Mouse (Mus musculus) CD4-positive, CD25-positive, alpha-beta regulatory T cell (primary cell): ENCODE results near the gene Cab39. TPM values are rescaled to one million over a fixed set of nuclear protein-coding genes. Genes with fewer than 3 reads are reported as not detected.

Source experiments
- polyA plus RNA-seq: library from polyadenylated mRNA; unstranded; fragments of 100-300 nt; shearing (Covaris generic); gene quantifications from one replicate; pipeline ENCODE4 v1.2.1, GENCODE M21; 2017

The Cab39 gene
- 244 TPM for polyA plus RNA-seq

DNA sequence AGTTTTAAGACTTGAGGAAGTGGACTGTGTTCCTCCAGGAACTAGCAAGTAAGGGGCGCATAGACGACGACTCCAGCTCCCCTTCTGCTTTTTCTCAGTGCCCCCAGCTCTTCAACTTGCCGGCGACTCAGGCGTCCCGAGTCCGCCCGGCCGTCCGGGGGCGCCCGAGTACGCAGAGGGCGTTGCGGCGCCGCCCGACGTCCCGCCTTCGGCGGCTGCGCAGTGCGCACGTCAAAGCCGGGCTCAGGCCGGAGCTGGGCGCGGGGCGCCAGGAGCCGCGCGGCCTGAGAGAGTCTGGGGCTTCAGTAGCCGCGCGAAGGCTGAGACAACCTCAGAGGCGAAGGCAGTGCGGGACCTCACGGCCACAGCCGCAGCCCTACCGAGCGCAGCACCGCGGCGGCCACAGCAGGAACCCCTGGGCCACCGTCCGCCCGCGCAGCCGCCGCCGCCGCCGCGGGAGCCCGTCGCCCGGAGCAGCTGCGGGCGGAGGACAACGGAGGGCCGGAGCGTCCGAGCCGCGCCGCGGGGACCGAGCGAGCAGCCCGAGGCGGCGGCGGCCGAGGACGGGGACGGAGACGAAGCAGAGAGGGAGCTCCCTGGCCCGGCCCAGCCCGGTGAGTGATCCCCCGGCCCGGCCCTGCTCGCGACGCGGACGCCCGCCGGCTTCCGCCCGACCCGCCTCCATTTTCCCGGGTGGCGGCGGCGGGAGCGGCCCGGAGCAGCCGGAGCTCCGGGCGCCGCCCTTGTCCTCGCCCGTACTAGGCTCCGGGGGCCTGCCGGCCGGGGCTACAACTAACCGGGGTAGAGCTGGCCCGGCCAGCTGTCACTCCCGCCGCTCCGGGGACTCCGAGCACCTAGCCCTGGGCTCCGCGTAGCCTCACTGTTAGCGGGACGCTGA, at the start of gene Cab39:
Gene Cab39, plus strand, starts transcription at position 234 of the 898 bp plus-strand sequence.

GRCm38 (mm10) chr1:85778436-85778835, 14.8 kb upstream of the Cab39 start, which contains the start of gene A630001G21Rik:
TSS of gene A630001G21Rik (minus strand) at chr1:85778643.

DNA sequence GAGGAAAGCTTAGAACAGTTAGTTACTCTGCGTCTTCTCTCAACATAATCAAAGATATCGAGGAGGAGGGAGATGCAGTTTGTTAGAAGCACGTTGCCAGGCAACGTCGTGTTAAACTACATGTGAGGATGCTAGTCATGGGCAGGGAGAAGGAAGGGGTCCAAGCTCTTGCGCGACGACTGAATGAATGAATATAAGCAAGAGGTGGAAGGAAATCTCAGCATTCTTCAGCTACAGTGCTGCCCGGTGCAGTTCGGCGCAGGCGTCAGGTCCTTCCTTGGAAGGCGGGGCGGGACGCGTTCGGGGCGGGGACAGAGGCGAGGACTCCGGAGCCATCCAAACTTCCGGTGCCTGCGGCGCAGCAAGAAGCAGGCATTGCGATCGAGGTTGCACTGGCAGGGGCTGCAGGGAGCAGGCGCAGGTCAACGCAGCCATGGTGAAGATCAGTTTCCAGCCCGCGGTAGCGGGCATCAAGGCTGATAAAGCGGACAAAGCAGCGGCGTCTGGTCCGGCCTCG, 101.0 kb downstream of the Cab39 start, which contains the start of gene Itm2c:
Gene Itm2c, plus strand, starts transcription at position 51 of the 517 bp plus-strand sequence.

Other genes with a start within 250 kb of the Cab39 start
- not detected for gene G530012D18Rik, start 217.8 kb upstream of the Cab39 start, polyA plus RNA-seq
- gene Sp110, start 194.6 kb upstream of the Cab39 start, polyA plus RNA-seq = 272 TPM
- 41.0 TPM for gene Sp140, start 193.1 kb upstream of the Cab39 start, polyA plus RNA-seq
- gene Sp100, start 143.5 kb upstream of the Cab39 start, polyA plus RNA-seq = 890 TPM
- gene A630001G21Rik, start 14.8 kb upstream of the Cab39 start, polyA plus RNA-seq = 32.1 TPM
- 373 TPM for gene Itm2c, start 100.8 kb downstream of the Cab39 start, polyA plus RNA-seq
- gene 4933407L21Rik, start 135.0 kb downstream of the Cab39 start, polyA plus RNA-seq = 0.25 TPM
- gene Gpr55, start 167.6 kb downstream of the Cab39 start, polyA plus RNA-seq = 4.2 TPM
- gene Spata3, start 223.4 kb downstream of the Cab39 start, polyA plus RNA-seq = 0.20 TPM